Mouse (Mus musculus): Measurements from ENCODE around the gene Cwc22. TPM values are rescaled to one million over a fixed set of nuclear protein-coding genes. Genes with fewer than 3 reads are reported as not detected.

Gene Cwc22
- polyA plus RNA-seq, 1 experiment from 2014 or later = 34.7 TPM

- Histone ChIP-seq H3K4me2 (replicated peaks; ENCODE audit: low read depth, low read length) (no peak overlapping the region), H3K4me1 (ENCODE audit: control insufficient read depth, insufficient read depth, low read length) (no peaks in the 10 kb centered on the region), H3K36me3 (ENCODE audit: control insufficient read depth, insufficient read depth, low read length) (peaks cover 27% of the 10 kb centered on the region), H3K27ac (ENCODE audit: low read length) (no peak overlapping the region), H3K4me3 (ENCODE audit: low read depth, low read length) (no peak overlapping the region), H3K9me3 (ENCODE audit: control insufficient read depth, low read depth, low read length) (no peaks in the 10 kb centered on the region), H3K9ac (replicated peaks; ENCODE audit: low read depth, low read length) (no peak overlapping the region), H3K27me3 (ENCODE audit: control insufficient read depth, insufficient read depth, low read length) (no peaks in the 10 kb centered on the region)
- 88% methylated on average over 8 of the region's 8 CpGs for WGBS
- no peak for ATAC-seq (ENCODE audit: insufficient number of reproducible peaks, insufficient read depth, low FRiP score, low read depth)
Measured at GRCm38 (mm10) chr2:77916586-77917359, 29.4 kb downstream of the Cwc22 start.

- no peak overlapping the region for H3K27ac ChIP-seq (ENCODE audit: low read length)
- no peaks in the 10 kb centered on the region for H3K27me3 ChIP-seq (ENCODE audit: control insufficient read depth, insufficient read depth, low read length)
- H3K9ac ChIP-seq (replicated peaks; ENCODE audit: low read depth, low read length) = no peak overlapping the region
- no peak for ATAC-seq (ENCODE audit: insufficient number of reproducible peaks, insufficient read depth, low FRiP score, low read depth)
- 93% methylated on average over 8 of the region's 8 CpGs for WGBS
- H3K4me1 ChIP-seq (ENCODE audit: control insufficient read depth, insufficient read depth, low read length) = no peaks in the 10 kb centered on the region
- peaks cover 34% of the 10 kb centered on the region for H3K36me3 ChIP-seq (ENCODE audit: control insufficient read depth, insufficient read depth, low read length)
- H3K4me2 ChIP-seq (replicated peaks; ENCODE audit: low read depth, low read length) = no peak overlapping the region
- no peak overlapping the region for H3K4me3 ChIP-seq (ENCODE audit: low read depth, low read length)
- H3K9me3 ChIP-seq (ENCODE audit: control insufficient read depth, low read depth, low read length) = no peaks in the 10 kb centered on the region
Measured at GRCm38 (mm10) chr2:77915187-77915586, 31.0 kb downstream of the Cwc22 start.

GRCm38 (mm10) chr2:77913628-77914027 lies 32.5 kb downstream of the Cwc22 start:
- H3K4me2 ChIP-seq (replicated peaks; ENCODE audit: low read depth, low read length) = no peak overlapping the region
- no peak overlapping the region for H3K27ac ChIP-seq (ENCODE audit: low read length)
- no peak for ATAC-seq (ENCODE audit: insufficient number of reproducible peaks, insufficient read depth, low FRiP score, low read depth)
- H3K4me1 ChIP-seq (ENCODE audit: control insufficient read depth, insufficient read depth, low read length) = no peaks in the 10 kb centered on the region
- H3K36me3 ChIP-seq (ENCODE audit: control insufficient read depth, insufficient read depth, low read length) = peaks cover 34% of the 10 kb centered on the region
- 70% methylated on average over 2 of the region's 2 CpGs for WGBS
- H3K9ac ChIP-seq (replicated peaks; ENCODE audit: low read depth, low read length) = no peak overlapping the region
- H3K4me3 ChIP-seq (ENCODE audit: low read depth, low read length) = no peak overlapping the region
- H3K9me3 ChIP-seq (ENCODE audit: control insufficient read depth, low read depth, low read length) = no peaks in the 10 kb centered on the region
- H3K27me3 ChIP-seq (ENCODE audit: control insufficient read depth, insufficient read depth, low read length) = no peaks in the 10 kb centered on the region

- ATAC-seq (ENCODE audit: insufficient number of reproducible peaks, insufficient read depth, low FRiP score, low read depth) = no peak
- Histone ChIP-seq H3K36me3 (ENCODE audit: control insufficient read depth, insufficient read depth, low read length) (peaks cover 33% of the 10 kb centered on the region), H3K4me2 (replicated peaks; ENCODE audit: low read depth, low read length) (no peak overlapping the region), H3K9ac (replicated peaks; ENCODE audit: low read depth, low read length) (no peak overlapping the region), H3K4me1 (ENCODE audit: control insufficient read depth, insufficient read depth, low read length) (no peaks in the 10 kb centered on the region), H3K9me3 (ENCODE audit: control insufficient read depth, low read depth, low read length) (no peaks in the 10 kb centered on the region), H3K27me3 (ENCODE audit: control insufficient read depth, insufficient read depth, low read length) (no peaks in the 10 kb centered on the region), H3K27ac (ENCODE audit: low read length) (no peak overlapping the region), H3K4me3 (ENCODE audit: low read depth, low read length) (no peak overlapping the region)
- 94% methylated on average over 4 of the region's 4 CpGs for WGBS
Measured at GRCm38 (mm10) chr2:77912197-77912596, 34.0 kb downstream of the Cwc22 start.

GRCm38 (mm10) chr2:77911452-77911851 lies 34.7 kb downstream of the Cwc22 start:
- Histone ChIP-seq H3K27ac (ENCODE audit: low read length) (no peak overlapping the region), H3K36me3 (ENCODE audit: control insufficient read depth, insufficient read depth, low read length) (peaks cover 31% of the 10 kb centered on the region; the same call in 1 of the 2 replicates), H3K4me3 (ENCODE audit: low read depth, low read length) (no peak overlapping the region), H3K9ac (replicated peaks; ENCODE audit: low read depth, low read length) (no peak overlapping the region), H3K4me1 (ENCODE audit: control insufficient read depth, insufficient read depth, low read length) (no peaks in the 10 kb centered on the region), H3K27me3 (ENCODE audit: control insufficient read depth, insufficient read depth, low read length) (no peaks in the 10 kb centered on the region), H3K4me2 (replicated peaks; ENCODE audit: low read depth, low read length) (no peak overlapping the region), H3K9me3 (ENCODE audit: control insufficient read depth, low read depth, low read length) (no peaks in the 10 kb centered on the region)
- ATAC-seq (ENCODE audit: insufficient number of reproducible peaks, insufficient read depth, low FRiP score, low read depth) = no peak
- WGBS = 79% methylated on average over 2 of the region's 2 CpGs

GRCm38 (mm10) chr2:77910216-77910615 lies 36.0 kb downstream of the Cwc22 start:
- H3K4me2 ChIP-seq (replicated peaks; ENCODE audit: low read depth, low read length) = no peak overlapping the region
- H3K36me3 ChIP-seq (ENCODE audit: control insufficient read depth, insufficient read depth, low read length) = peaks cover 34% of the 10 kb centered on the region
- no peak overlapping the region for H3K27ac ChIP-seq (ENCODE audit: low read length)
- no peak overlapping the region for H3K9ac ChIP-seq (replicated peaks; ENCODE audit: low read depth, low read length)
- no peaks in the 10 kb centered on the region for H3K9me3 ChIP-seq (ENCODE audit: control insufficient read depth, low read depth, low read length)
- 60% methylated on average over 3 of the region's 3 CpGs for WGBS
- no peak for ATAC-seq (ENCODE audit: insufficient number of reproducible peaks, insufficient read depth, low FRiP score, low read depth)
- no peaks in the 10 kb centered on the region for H3K4me1 ChIP-seq (ENCODE audit: control insufficient read depth, insufficient read depth, low read length)
- H3K27me3 ChIP-seq (ENCODE audit: control insufficient read depth, insufficient read depth, low read length) = no peaks in the 10 kb centered on the region
- H3K4me3 ChIP-seq (ENCODE audit: low read depth, low read length) = no peak overlapping the region

GRCm38 (mm10) chr2:77907164-77907563 lies 39.0 kb downstream of the Cwc22 start:
- no peak for ATAC-seq (ENCODE audit: insufficient number of reproducible peaks, insufficient read depth, low FRiP score, low read depth)
- Histone ChIP-seq H3K9me3 (ENCODE audit: control insufficient read depth, low read depth, low read length) (no peaks in the 10 kb centered on the region), H3K9ac (replicated peaks; ENCODE audit: low read depth, low read length) (no peak overlapping the region), H3K27me3 (ENCODE audit: control insufficient read depth, insufficient read depth, low read length) (no peaks in the 10 kb centered on the region), H3K27ac (ENCODE audit: low read length) (no peak overlapping the region), H3K4me3 (ENCODE audit: low read depth, low read length) (no peak overlapping the region), H3K4me1 (ENCODE audit: control insufficient read depth, insufficient read depth, low read length) (no peaks in the 10 kb centered on the region), H3K4me2 (replicated peaks; ENCODE audit: low read depth, low read length) (no peak overlapping the region), H3K36me3 (ENCODE audit: control insufficient read depth, insufficient read depth, low read length) (peaks cover 44% of the 10 kb centered on the region)
- 89% methylated on average over 3 of the region's 3 CpGs for WGBS

GRCm38 (mm10) chr2:77905023-77905422 lies 41.2 kb downstream of the Cwc22 start:
- 95% methylated on average over 7 of the region's 7 CpGs for whole genome bisulfite sequencing
- ATAC-seq (ENCODE audit: insufficient number of reproducible peaks, insufficient read depth, low FRiP score, low read depth) = no peak
- H3K4me1 ChIP-seq (ENCODE audit: control insufficient read depth, insufficient read depth, low read length) = no peaks in the 10 kb centered on the region
- no peaks in the 10 kb centered on the region for H3K9me3 ChIP-seq (ENCODE audit: control insufficient read depth, low read depth, low read length)
- no peak overlapping the region for H3K4me3 ChIP-seq (ENCODE audit: low read depth, low read length)
- H3K9ac ChIP-seq (replicated peaks; ENCODE audit: low read depth, low read length) = no peak overlapping the region
- H3K27ac ChIP-seq (ENCODE audit: low read length) = no peak overlapping the region
- H3K36me3 ChIP-seq (ENCODE audit: control insufficient read depth, insufficient read depth, low read length) = peaks cover 47% of the 10 kb centered on the region
- no peaks in the 10 kb centered on the region for H3K27me3 ChIP-seq (ENCODE audit: control insufficient read depth, insufficient read depth, low read length)
- H3K4me2 ChIP-seq (replicated peaks; ENCODE audit: low read depth, low read length) = no peak overlapping the region

- Histone ChIP-seq H3K9ac (replicated peaks; ENCODE audit: low read depth, low read length) (no peak overlapping the region), H3K27me3 (ENCODE audit: control insufficient read depth, insufficient read depth, low read length) (no peaks in the 10 kb centered on the region), H3K4me3 (ENCODE audit: low read depth, low read length) (no peak overlapping the region), H3K36me3 (ENCODE audit: control insufficient read depth, insufficient read depth, low read length) (peaks cover 53% of the 10 kb centered on the region), H3K9me3 (ENCODE audit: control insufficient read depth, low read depth, low read length) (no peaks in the 10 kb centered on the region), H3K4me2 (replicated peaks; ENCODE audit: low read depth, low read length) (no peak overlapping the region), H3K4me1 (ENCODE audit: control insufficient read depth, insufficient read depth, low read length) (no peaks in the 10 kb centered on the region), H3K27ac (ENCODE audit: low read length) (no peak overlapping the region)
- no peak for ATAC-seq (ENCODE audit: insufficient number of reproducible peaks, insufficient read depth, low FRiP score, low read depth)
- WGBS = 93% methylated on average over 10 of the region's 10 CpGs
Measured at GRCm38 (mm10) chr2:77904495-77904894, 41.7 kb downstream of the Cwc22 start.
